Mouse (Mus musculus) MEL (cell line): ENCODE data around the gene Soga1.

Experiments used
- CHD1 ChIP-seq: IDR thresholded peaks from 2 replicates; pipeline ENCODE4 v1.6.1; 2012; ENCODE audit warnings: low read depth, mild to moderate bottlenecking, inconsistent platforms, low read length, improper control_type of control experiment
- CHD2 ChIP-seq: IDR thresholded peaks from 2 replicates; pipeline ENCODE4 v1.6.1; 2011; ENCODE audit warnings: low read length, improper control_type of control experiment
- CTCF ChIP-seq, 3 experiments: IDR thresholded peaks in 2 of 3; conservative IDR thresholded peaks in 1 of 3; 2 replicates each; pipeline ENCODE4 v1.5.1; 2011 to 2012; ENCODE audit warnings: low read length in 3 of 3, low read depth in 2 of 3, mild to moderate bottlenecking in 2 of 3, improper control_type of control experiment in 1 of 3, inconsistent platforms in 1 of 3, mixed read lengths in 1 of 3, moderate library complexity in 1 of 3; ENCODE audit not compliant: control insufficient read depth in 1 of 3, insufficient read depth in 1 of 3, poor library complexity in 1 of 3, severe bottlenecking in 1 of 3
- POLR2A ChIP-seq, 2 experiments: IDR thresholded peaks; 2 replicates each; pipeline ENCODE4 v1.6.1; 2011 to 2012; ENCODE audit warnings: low read length in 2 of 2, mild to moderate bottlenecking in 2 of 2, control low read depth in 1 of 2, improper control_type of control experiment in 1 of 2, low read depth in 1 of 2, moderate library complexity in 1 of 2; ENCODE audit not compliant: control insufficient read depth in 1 of 2, insufficient read depth in 1 of 2, poor library complexity in 1 of 2
- ZNF384 ChIP-seq: IDR thresholded peaks from 2 replicates; pipeline ENCODE4 v1.6.1; 2012; ENCODE audit warnings: low read depth, mild to moderate bottlenecking, inconsistent platforms, low read length, improper control_type of control experiment

DNA sequence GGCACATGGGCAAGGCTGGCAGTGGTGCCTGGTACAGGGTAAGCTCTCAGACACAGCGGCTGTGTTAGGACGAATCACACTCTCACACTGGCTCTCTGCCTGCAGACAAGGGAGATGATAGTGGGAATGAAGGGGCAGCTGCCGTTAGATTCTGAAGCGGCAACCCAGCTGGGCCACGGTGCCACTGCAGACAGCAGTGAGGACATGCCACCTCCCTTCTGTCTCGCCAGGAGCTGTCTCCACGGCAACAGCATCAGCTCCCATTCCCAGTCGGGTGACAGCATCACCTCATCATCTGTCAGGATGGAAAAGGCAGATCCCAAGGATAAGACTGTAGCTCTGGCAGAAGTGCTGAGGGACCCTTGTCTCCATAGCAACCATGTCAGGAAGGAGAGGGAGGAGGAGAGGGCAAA lies 29.2 kb downstream of the Soga1 start:
- TF ChIP-seq POLR2A (IDR thresholded peaks at IDR 0.05; ENCODE audit: control insufficient read depth in 1 of 2, insufficient read depth in 1 of 2, low read depth in 1 of 2, low read length in 2 of 2, poor library complexity in 1 of 2) (no peak), CHD1 (no peak), CTCF (IDR thresholded peaks at IDR 0.05 in 2 of 3, conservative IDR thresholded peaks at IDR 0.05 in 1 of 3; ENCODE audit: control insufficient read depth in 1 of 3, insufficient read depth in 1 of 3, low read depth in 2 of 3, low read length in 3 of 3, poor library complexity in 1 of 3, severe bottlenecking in 1 of 3) (no peak), ZNF384 (no peak), CHD2 (no peak)
